Mouse (Mus musculus): Measurements from ENCODE around the gene Asb15. TPM values are rescaled to one million over a fixed set of nuclear protein-coding genes. Genes with fewer than 3 reads are reported as not detected.
A peak's percentile ranks its signal among the peaks of the same experiment; 100 is the strongest.

Asb15 gene
- polyA plus RNA-seq, 1 experiment from 2014 or later, result not detected

- Histone ChIP-seq H3K4me2 (ENCODE audit: low read depth, low read length) (peak overlapping the region; percentile 45), H3K4me3 (ENCODE audit: low read length) (peak overlapping the region; percentile 7), H3K4me1 (ENCODE audit: control insufficient read depth, insufficient read depth, low read length) (peaks cover 8% of the 10 kb centered on the region; the same call in 1 of the 2 replicates), H3K9me3 (ENCODE audit: control insufficient read depth, low read length) (no peaks in the 10 kb centered on the region), H3K27me3 (replicated peaks; ENCODE audit: control insufficient read depth, insufficient read depth, low read length) (no peaks in the 10 kb centered on the region), H3K36me3 (ENCODE audit: control insufficient read depth, insufficient read depth, low read length) (no peaks in the 10 kb centered on the region), H3K9ac (ENCODE audit: low read depth, low read length) (no peak overlapping the region), H3K27ac (ENCODE audit: low read length) (no peak overlapping the region)
- WGBS, result 51% methylated on average over 11 of the region's 11 CpGs
- no peak for ATAC-seq
These were observed 2.9 kb downstream of the Asb15 start for GRCm38 (mm10) chr6:24530711-24531420.

DNA sequence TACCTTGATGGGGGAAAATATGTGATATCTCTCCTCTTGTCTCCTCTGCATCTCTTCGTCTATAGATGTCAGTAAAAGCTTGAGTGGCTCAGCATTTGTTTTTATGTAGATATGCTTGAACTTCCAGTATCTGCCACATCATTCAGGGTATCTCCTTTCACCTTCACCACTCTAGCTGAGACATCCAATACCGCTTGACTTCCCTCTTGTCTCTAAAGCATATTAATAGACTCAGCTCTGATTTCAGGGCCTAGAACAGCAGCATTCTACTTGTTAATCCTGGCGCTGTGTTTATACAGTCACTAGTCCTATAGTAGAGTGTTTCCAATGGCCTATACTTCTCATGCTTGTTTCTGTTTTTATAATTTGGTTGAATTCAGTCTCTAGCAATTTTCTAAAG lies 4.9 kb downstream of the Asb15 start:
- Histone ChIP-seq H3K27me3 (replicated peaks; ENCODE audit: control insufficient read depth, insufficient read depth, low read length) (no peaks in the 10 kb centered on the region), H3K4me3 (ENCODE audit: low read length) (no peak overlapping the region), H3K36me3 (ENCODE audit: control insufficient read depth, insufficient read depth, low read length) (no peaks in the 10 kb centered on the region), H3K4me2 (ENCODE audit: low read depth, low read length) (no peak overlapping the region), H3K4me1 (ENCODE audit: control insufficient read depth, insufficient read depth, low read length) (peaks cover 5% of the 10 kb centered on the region; the same call in 1 of the 2 replicates), H3K9ac (ENCODE audit: low read depth, low read length) (no peak overlapping the region), H3K27ac (ENCODE audit: low read length) (no peak overlapping the region), H3K9me3 (ENCODE audit: control insufficient read depth, low read length) (no peaks in the 10 kb centered on the region)
- ATAC-seq, result no peak
- 80% methylated on average over 3 of the region's 3 CpGs for WGBS

- H3K4me1 ChIP-seq (ENCODE audit: control insufficient read depth, insufficient read depth, low read length), result no peaks in the 10 kb centered on the region
- no peak overlapping the region for H3K9ac ChIP-seq (ENCODE audit: low read depth, low read length)
- 87% methylated on average over 3 of the region's 3 CpGs for WGBS
- H3K9me3 ChIP-seq (ENCODE audit: control insufficient read depth, low read length), result no peaks in the 10 kb centered on the region
- H3K27me3 ChIP-seq (replicated peaks; ENCODE audit: control insufficient read depth, insufficient read depth, low read length), result no peaks in the 10 kb centered on the region
- no peaks in the 10 kb centered on the region for H3K36me3 ChIP-seq (ENCODE audit: control insufficient read depth, insufficient read depth, low read length)
- H3K4me2 ChIP-seq (ENCODE audit: low read depth, low read length), result no peak overlapping the region
- H3K4me3 ChIP-seq (ENCODE audit: low read length), result no peak overlapping the region
- no peak overlapping the region for H3K27ac ChIP-seq (ENCODE audit: low read length)
- no peak for ATAC-seq
These were observed 10.5 kb downstream of the Asb15 start for GRCm38 (mm10) chr6:24538435-24538834.

GRCm38 (mm10) chr6:24540106-24540505 lies 12.2 kb downstream of the Asb15 start:
- no peak for ATAC-seq

GRCm38 (mm10) chr6:24542393-24542792 lies 14.4 kb downstream of the Asb15 start:
- Histone ChIP-seq H3K4me3 (ENCODE audit: low read length) (no peak overlapping the region), H3K36me3 (ENCODE audit: control insufficient read depth, insufficient read depth, low read length) (no peaks in the 10 kb centered on the region), H3K27ac (ENCODE audit: low read length) (no peak overlapping the region), H3K9me3 (ENCODE audit: control insufficient read depth, low read length) (no peaks in the 10 kb centered on the region), H3K4me1 (ENCODE audit: control insufficient read depth, insufficient read depth, low read length) (no peaks in the 10 kb centered on the region), H3K4me2 (ENCODE audit: low read depth, low read length) (no peak overlapping the region), H3K9ac (ENCODE audit: low read depth, low read length) (no peak overlapping the region), H3K27me3 (replicated peaks; ENCODE audit: control insufficient read depth, insufficient read depth, low read length) (no peaks in the 10 kb centered on the region)
- ATAC-seq, result no peak

More at GRCm38 (mm10) chr6:24540106-24540505, 12.2 kb downstream of the Asb15 start:
- Histone ChIP-seq H3K9me3 (ENCODE audit: control insufficient read depth, low read length) (no peaks in the 10 kb centered on the region), H3K4me3 (ENCODE audit: low read length) (no peak overlapping the region), H3K4me1 (ENCODE audit: control insufficient read depth, insufficient read depth, low read length) (no peaks in the 10 kb centered on the region), H3K9ac (ENCODE audit: low read depth, low read length) (no peak overlapping the region), H3K27me3 (replicated peaks; ENCODE audit: control insufficient read depth, insufficient read depth, low read length) (no peaks in the 10 kb centered on the region), H3K27ac (ENCODE audit: low read length) (no peak overlapping the region), H3K4me2 (ENCODE audit: low read depth, low read length) (no peak overlapping the region), H3K36me3 (ENCODE audit: control insufficient read depth, insufficient read depth, low read length) (no peaks in the 10 kb centered on the region)
- WGBS, result 77% methylated on average over 4 of the region's 4 CpGs

DNA sequence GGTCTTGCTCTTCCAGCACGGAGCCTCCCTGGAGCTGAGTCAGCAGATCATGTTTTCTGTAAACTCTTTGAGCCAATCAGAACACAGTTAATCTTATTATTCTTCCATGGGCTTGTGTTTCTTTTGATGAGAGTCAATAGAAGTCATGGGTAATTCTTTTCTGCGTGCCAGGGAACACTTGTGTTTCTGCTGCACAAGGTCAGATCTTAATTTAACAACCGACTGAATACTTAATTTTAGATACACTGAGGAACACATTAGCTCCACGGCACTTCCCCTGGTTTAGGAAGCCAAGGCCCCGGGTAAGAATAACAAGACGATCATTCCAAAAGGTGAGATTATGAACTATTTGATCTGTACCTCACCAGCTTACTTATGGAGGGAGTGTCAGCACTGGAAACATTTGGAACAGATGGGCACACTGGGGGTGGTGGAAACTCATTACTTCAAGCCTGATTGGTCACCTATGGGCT lies 15.2 kb downstream of the Asb15 start:
- ATAC-seq, result no peak
- H3K36me3 ChIP-seq (ENCODE audit: control insufficient read depth, insufficient read depth, low read length), result no peaks in the 10 kb centered on the region

GRCm38 (mm10) chr6:24546716-24547420 lies 18.9 kb downstream of the Asb15 start:
- no peak overlapping the region for H3K27ac ChIP-seq (ENCODE audit: low read length)
- H3K9me3 ChIP-seq (ENCODE audit: control insufficient read depth, low read length), result no peaks in the 10 kb centered on the region
- no peaks in the 10 kb centered on the region for H3K27me3 ChIP-seq (replicated peaks; ENCODE audit: control insufficient read depth, insufficient read depth, low read length)
- H3K36me3 ChIP-seq (ENCODE audit: control insufficient read depth, insufficient read depth, low read length), result no peaks in the 10 kb centered on the region
- no peak overlapping the region for H3K4me2 ChIP-seq (ENCODE audit: low read depth, low read length)
- ATAC-seq, result peak; percentile 98
- H3K4me3 ChIP-seq (ENCODE audit: low read length), result no peak overlapping the region
- no peaks in the 10 kb centered on the region for H3K4me1 ChIP-seq (ENCODE audit: control insufficient read depth, insufficient read depth, low read length)
- WGBS, result 38% methylated on average over 1 of the region's 1 CpGs
- no peak overlapping the region for H3K9ac ChIP-seq (ENCODE audit: low read depth, low read length)

More for the DNA sequence above, 15.2 kb downstream of the Asb15 start:
- H3K4me3 ChIP-seq (ENCODE audit: low read length), result no peak overlapping the region
- no peaks in the 10 kb centered on the region for H3K4me1 ChIP-seq (ENCODE audit: control insufficient read depth, insufficient read depth, low read length)
- H3K27me3 ChIP-seq (replicated peaks; ENCODE audit: control insufficient read depth, insufficient read depth, low read length), result no peaks in the 10 kb centered on the region
- H3K9me3 ChIP-seq (ENCODE audit: control insufficient read depth, low read length), result no peaks in the 10 kb centered on the region
- H3K9ac ChIP-seq (ENCODE audit: low read depth, low read length), result no peak overlapping the region
- WGBS, result 70% methylated on average over 6 of the region's 6 CpGs
- no peak overlapping the region for H3K4me2 ChIP-seq (ENCODE audit: low read depth, low read length)
- H3K27ac ChIP-seq (ENCODE audit: low read length), result no peak overlapping the region

DNA sequence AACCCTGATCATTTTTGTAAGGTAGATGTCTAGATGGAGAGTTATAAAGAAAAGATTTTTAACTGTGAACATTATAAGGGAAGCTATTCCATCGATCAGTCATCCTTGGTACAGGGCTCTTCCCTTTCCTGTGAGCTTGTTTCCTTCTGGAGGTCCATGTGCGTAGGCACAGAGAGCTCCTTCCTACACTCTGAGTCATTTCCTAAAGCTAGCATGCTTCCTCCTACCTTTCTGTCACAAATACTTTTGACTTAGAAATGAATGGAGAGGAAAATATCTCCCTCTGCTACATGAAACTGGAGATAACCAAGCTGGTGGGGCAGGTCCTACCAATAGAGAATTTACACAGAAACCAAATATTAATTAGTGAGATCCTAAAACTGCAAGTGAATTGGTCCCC lies 21.9 kb downstream of the Asb15 start:
- H3K9ac ChIP-seq (ENCODE audit: low read depth, low read length), result no peak overlapping the region
- H3K27ac ChIP-seq (ENCODE audit: low read length), result no peak overlapping the region
- H3K36me3 ChIP-seq (ENCODE audit: control insufficient read depth, insufficient read depth, low read length), result no peaks in the 10 kb centered on the region
- no peak overlapping the region for H3K4me2 ChIP-seq (ENCODE audit: low read depth, low read length)
- H3K9me3 ChIP-seq (ENCODE audit: control insufficient read depth, low read length), result no peaks in the 10 kb centered on the region
- 81% methylated on average over 2 of the region's 2 CpGs for WGBS
- no peak overlapping the region for H3K4me3 ChIP-seq (ENCODE audit: low read length)
- no peaks in the 10 kb centered on the region for H3K27me3 ChIP-seq (replicated peaks; ENCODE audit: control insufficient read depth, insufficient read depth, low read length)
- no peak for ATAC-seq
- H3K4me1 ChIP-seq (ENCODE audit: control insufficient read depth, insufficient read depth, low read length), result no peaks in the 10 kb centered on the region

DNA sequence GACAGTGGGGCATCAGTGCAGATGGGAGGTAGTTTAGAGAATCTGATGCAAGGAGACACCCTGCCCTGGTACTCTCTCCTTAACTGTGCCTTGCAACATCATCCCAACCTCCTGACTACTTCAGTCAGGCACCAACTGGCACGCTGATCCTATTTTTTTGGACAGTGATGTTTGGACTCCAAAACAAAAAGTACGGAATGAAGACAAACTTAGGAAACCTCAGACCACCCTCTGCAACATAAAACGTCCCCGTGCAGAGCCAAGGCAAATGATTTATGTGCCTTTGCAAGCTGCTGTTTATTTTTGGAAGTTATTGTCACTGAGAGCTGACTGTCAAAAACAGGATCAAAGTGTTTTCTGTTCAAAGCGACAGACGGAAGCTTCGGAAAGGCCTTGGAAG lies 24.1 kb downstream of the Asb15 start:
- no peak overlapping the region for H3K4me3 ChIP-seq (ENCODE audit: low read length)
- H3K27me3 ChIP-seq (replicated peaks; ENCODE audit: control insufficient read depth, insufficient read depth, low read length), result no peaks in the 10 kb centered on the region
- H3K4me2 ChIP-seq (ENCODE audit: low read depth, low read length), result no peak overlapping the region
- H3K36me3 ChIP-seq (ENCODE audit: control insufficient read depth, insufficient read depth, low read length), result no peaks in the 10 kb centered on the region
- no peaks in the 10 kb centered on the region for H3K9me3 ChIP-seq (ENCODE audit: control insufficient read depth, low read length)
- H3K4me1 ChIP-seq (ENCODE audit: control insufficient read depth, insufficient read depth, low read length), result no peaks in the 10 kb centered on the region
- no peak overlapping the region for H3K27ac ChIP-seq (ENCODE audit: low read length)
- no peak overlapping the region for H3K9ac ChIP-seq (ENCODE audit: low read depth, low read length)
- WGBS, result 47% methylated on average over 7 of the region's 7 CpGs
- ATAC-seq, result no peak

Data from intestine, embryonic 16.5 days (tissue).